Mouse (Mus musculus) stomach, postnatal 0 days (tissue): ENCODE results near the gene Cnn2. TPM values are rescaled to one million over a fixed set of nuclear protein-coding genes. Genes with fewer than 3 reads are reported as not detected.
A peak's percentile ranks its signal among the peaks of the same experiment; 100 is the strongest.

Experiments used
- ATAC-seq: fragments of 200-750 bp; cut with Nextera tagmentation; 2 replicates; pipeline ENCODE4 v1.8.0; 2017; ENCODE audit not compliant: low FRiP score, low TSS enrichment
- DNase-seq: peaks from one replicate; pipeline ENCODE4 v3.0.0-alpha.2; 2016; ENCODE audit warnings: low spot score
- H3K27ac ChIP-seq: fragments of 300-500 bp; sonication (generic); replicated peaks from 2 replicates; pipeline ENCODE4 v1.5.1; 2014; ENCODE audit warnings: mild to moderate bottlenecking, control low read depth
- H3K27me3 ChIP-seq: fragments of 300-500 bp; sonication (generic); 2 replicates; pipeline ENCODE4 v1.6.1; 2014; ENCODE audit warnings: low read length; ENCODE audit not compliant: control insufficient read depth, insufficient read depth
- H3K36me3 ChIP-seq: fragments of 300-500 bp; sonication (generic); 2 replicates; pipeline ENCODE4 v1.6.1; 2014; ENCODE audit warnings: low read length, mixed read lengths; ENCODE audit not compliant: control insufficient read depth, insufficient read depth
- H3K4me1 ChIP-seq: fragments of 300-500 bp; sonication (generic); replicated peaks from 2 replicates; pipeline ENCODE4 v1.6.1; 2014; ENCODE audit warnings: antibody characterized with exemption; ENCODE audit not compliant: control insufficient read depth, insufficient read depth
- H3K4me2 ChIP-seq: fragments of 300-500 bp; sonication (generic); replicated peaks from 2 replicates; pipeline ENCODE4 v1.6.1; 2014; ENCODE audit warnings: low read depth, mild to moderate bottlenecking, control low read depth, moderate library complexity
- H3K4me3 ChIP-seq: fragments of 300-500 bp; sonication (generic); 2 replicates; pipeline ENCODE4 v1.5.1; 2014; ENCODE audit warnings: low read depth, low read length, control low read depth
- H3K9ac ChIP-seq: fragments of 300-500 bp; sonication (generic); 2 replicates; pipeline ENCODE4 v1.6.1; 2014; ENCODE audit warnings: mild to moderate bottlenecking, low read length, control low read depth, mixed read lengths
- H3K9me3 ChIP-seq: fragments of 300-500 bp; sonication (generic); 2 replicates; pipeline ENCODE4 v1.6.1; 2016; ENCODE audit warnings: low read length; ENCODE audit not compliant: control insufficient read depth
- CTCF ChIP-seq: IDR thresholded peaks from 2 replicates; pipeline ENCODE4 v1.5.1; 2016; ENCODE audit warnings: antibody characterized with exemption, low read depth, mild to moderate bottlenecking, moderate library complexity
- EP300 ChIP-seq: optimal IDR thresholded peaks from 2 replicates; pipeline ENCODE3; 2016; ENCODE audit warnings: antibody characterized with exemption
- WGBS: fragments of 180-500 bp; shearing (Covaris S2); extraction: QIAGEN DNeasy Blood & Tissue Kit; methylation state at CpG from one replicate; pipeline ENCODE4 v1.1.7; 2014; 5-methylcytosine and 5-hydroxymethylcytosine counted together
- polyA plus RNA-seq: library from polyadenylated mRNA; unstranded; fragments of >200 nt; fragmentation: Nextera tagmentation; extraction: Ambion mirVana; gene quantifications from 2 replicates; pipeline ENCODE4 v1.2.1, GENCODE M21; 2015

Cnn2 gene
- polyA plus RNA-seq, 1 experiment from 2014 or later, result 245 TPM

- Histone ChIP-seq H3K4me3 (no peak overlapping the region), H3K9me3 (no peaks in the 10 kb centered on the region), H3K4me2 (peak overlapping the region; percentile 31), H3K27ac (peak overlapping the region; percentile 86), H3K9ac (peak overlapping the region; percentile 41), H3K27me3 (no peaks in the 10 kb centered on the region), H3K4me1 (peaks cover 5% of the 10 kb centered on the region; the same call in 1 of the 2 replicates), H3K36me3 (peaks cover 18% of the 10 kb centered on the region)
- DNase-seq, result no peak
- TF ChIP-seq CTCF (no peak), EP300 (no peak)
- peak; percentile 7; the same call in 1 of the 2 replicates for ATAC-seq
- WGBS, result 29% methylated on average over 7 of the region's 7 CpGs
These were observed 41.5 kb upstream of the Cnn2 start for GRCm38 (mm10) chr10:79946752-79947322.

DNA sequence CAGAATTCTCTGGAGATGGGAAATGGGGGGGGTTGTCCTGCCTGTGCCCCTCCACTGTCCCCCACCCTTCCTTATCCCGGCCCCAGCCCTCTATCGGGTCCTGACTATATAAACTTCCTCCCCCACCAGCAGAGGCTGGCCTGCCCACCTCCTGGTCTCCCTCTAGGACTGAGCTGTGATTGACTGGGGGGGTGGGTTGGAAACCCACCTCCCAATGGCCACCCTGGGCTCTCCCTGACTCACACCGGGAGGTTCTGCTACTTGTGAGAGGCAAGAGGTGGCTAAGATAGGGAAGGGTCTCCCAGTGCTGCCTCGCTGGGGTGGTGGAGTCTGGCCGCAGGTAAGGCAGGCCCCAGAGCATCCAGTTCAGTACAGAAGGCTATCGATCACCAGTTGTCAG, 40.9 kb upstream of the Cnn2 start:
- no peaks in the 10 kb centered on the region for H3K9me3 ChIP-seq
- no peaks in the 10 kb centered on the region for H3K27me3 ChIP-seq
- 63% methylated on average over 6 of the region's 6 CpGs for WGBS
- no peak overlapping the region for H3K4me3 ChIP-seq
- H3K4me1 ChIP-seq, result peaks cover 5% of the 10 kb centered on the region; the same call in 1 of the 2 replicates
- H3K4me2 ChIP-seq, result no peak overlapping the region
- H3K9ac ChIP-seq, result peak overlapping the region; percentile 31; the same call in 1 of the 2 replicates
- no peak for DNase-seq
- ATAC-seq, result no peak
- no peak for TF ChIP-seq CTCF
- no peak for TF ChIP-seq EP300
- peak overlapping the region; percentile 86; the same call in 1 of the 2 replicates for H3K27ac ChIP-seq
- peaks cover 18% of the 10 kb centered on the region for H3K36me3 ChIP-seq

DNA sequence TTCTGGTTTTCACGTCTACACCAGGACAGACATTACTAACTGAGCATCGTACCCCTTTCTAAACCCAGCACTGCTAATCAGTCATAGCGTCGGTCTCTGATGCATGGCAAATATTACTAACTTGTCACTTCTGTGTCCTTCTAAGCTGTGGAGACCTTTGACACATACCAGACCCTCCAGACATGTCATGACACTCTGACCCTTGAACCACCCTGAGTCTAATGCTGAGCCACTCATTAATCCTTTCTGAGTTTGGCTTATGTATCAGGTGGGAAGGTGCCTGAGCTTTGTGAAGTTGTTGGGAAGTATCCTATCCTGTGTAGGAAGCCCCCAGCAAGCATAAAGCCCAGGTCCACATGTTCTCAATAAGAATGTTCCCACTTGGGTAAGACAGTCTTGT, 38.5 kb upstream of the Cnn2 start:
- 89% methylated on average over 4 of the region's 4 CpGs for WGBS
- no peak overlapping the region for H3K9ac ChIP-seq
- ATAC-seq, result no peak

GRCm38 (mm10) chr10:79950661-79951060, 37.7 kb upstream of the Cnn2 start:
- Histone ChIP-seq H3K4me3 (no peak overlapping the region), H3K27me3 (no peaks in the 10 kb centered on the region), H3K36me3 (peaks cover 24% of the 10 kb centered on the region), H3K9ac (no peak overlapping the region), H3K9me3 (no peaks in the 10 kb centered on the region), H3K4me1 (peaks cover 3% of the 10 kb centered on the region; the same call in 1 of the 2 replicates), H3K4me2 (no peak overlapping the region), H3K27ac (no peak overlapping the region)
- TF ChIP-seq CTCF, result no peak
- TF ChIP-seq EP300, result no peak
- DNase-seq (no peak), ATAC-seq (no peak)
- 82% methylated on average over 18 of the region's 18 CpGs for WGBS

More for the DNA sequence above, 38.5 kb upstream of the Cnn2 start:
- H3K9me3 ChIP-seq, result no peaks in the 10 kb centered on the region
- no peak overlapping the region for H3K4me3 ChIP-seq
- no peak overlapping the region for H3K27ac ChIP-seq
- no peak overlapping the region for H3K4me2 ChIP-seq
- TF ChIP-seq EP300 (no peak), CTCF (no peak)
- no peaks in the 10 kb centered on the region for H3K27me3 ChIP-seq
- no peak for DNase-seq
- peaks cover 3% of the 10 kb centered on the region; the same call in 1 of the 2 replicates for H3K4me1 ChIP-seq
- peaks cover 24% of the 10 kb centered on the region for H3K36me3 ChIP-seq

DNA sequence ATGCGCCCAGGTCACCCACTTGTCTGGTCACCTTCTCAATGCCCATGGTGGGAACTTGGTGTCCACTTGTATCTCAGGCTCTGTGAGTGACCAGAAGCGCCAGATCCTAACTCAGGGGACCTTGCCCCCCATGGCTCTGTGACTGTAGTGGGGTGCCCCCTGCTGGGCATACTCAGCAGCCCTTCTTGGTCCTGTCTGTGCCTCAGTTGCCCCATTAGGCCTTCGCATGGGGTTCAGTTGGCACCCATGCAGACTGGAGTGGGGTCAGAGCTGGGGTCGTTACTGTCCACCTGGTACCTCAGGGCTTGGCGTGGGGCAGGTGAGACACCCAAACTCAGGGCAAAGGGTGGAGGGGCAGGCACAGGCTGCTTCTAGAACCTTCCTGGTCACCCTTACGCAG, 34.4 kb upstream of the Cnn2 start:
- H3K36me3 ChIP-seq, result peaks cover 24% of the 10 kb centered on the region
- WGBS, result 82% methylated on average over 6 of the region's 6 CpGs
- no peak overlapping the region for H3K9ac ChIP-seq
- H3K27me3 ChIP-seq, result no peaks in the 10 kb centered on the region
- no peak overlapping the region for H3K4me3 ChIP-seq
- H3K4me1 ChIP-seq, result no peaks in the 10 kb centered on the region
- DNase-seq (no peak), ATAC-seq (0 out of 2 replicates have a peak, but pooled peaks have one; percentile 10)
- no peak for TF ChIP-seq EP300
- TF ChIP-seq CTCF, result peak; percentile 79
- no peaks in the 10 kb centered on the region for H3K9me3 ChIP-seq
- H3K27ac ChIP-seq, result no peak overlapping the region
- H3K4me2 ChIP-seq, result no peak overlapping the region

DNA sequence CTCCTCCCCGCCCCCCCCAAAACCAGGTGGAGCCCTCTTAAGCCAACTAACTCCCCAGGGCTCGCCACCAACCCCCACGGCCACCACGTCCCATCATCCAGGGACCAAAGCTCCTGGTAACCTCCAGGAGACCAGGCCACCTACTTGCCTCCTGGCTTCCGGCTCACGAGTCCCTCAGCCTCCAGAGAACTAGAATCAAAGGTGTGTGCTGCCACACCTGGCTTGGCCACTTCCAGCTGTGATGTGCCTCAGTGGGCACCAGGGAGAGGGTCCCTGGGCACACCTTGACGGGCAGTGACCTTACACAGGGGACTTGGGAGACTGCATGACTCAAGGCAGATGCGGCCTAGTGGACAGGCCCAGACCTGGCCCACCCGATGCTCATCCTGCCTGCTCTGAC, 32.7 kb upstream of the Cnn2 start:
- no peaks in the 10 kb centered on the region for H3K9me3 ChIP-seq
- no peaks in the 10 kb centered on the region for H3K27me3 ChIP-seq
- H3K36me3 ChIP-seq, result peaks cover 16% of the 10 kb centered on the region; the same call in 1 of the 2 replicates
- no peak for TF ChIP-seq CTCF
- TF ChIP-seq EP300, result no peak
- no peak for DNase-seq
- H3K27ac ChIP-seq, result no peak overlapping the region
- no peak for ATAC-seq
- no peaks in the 10 kb centered on the region for H3K4me1 ChIP-seq
- H3K9ac ChIP-seq, result no peak overlapping the region
- H3K4me2 ChIP-seq, result no peak overlapping the region
- no peak overlapping the region for H3K4me3 ChIP-seq
- 60% methylated on average over 9 of the region's 9 CpGs for WGBS
